Mouse (Mus musculus) C2C12 (cell line): ENCODE data around the gene Foxp1.

ENCODE experiments used
- CEBPB ChIP-seq: IDR thresholded peaks from one replicate; pipeline ENCODE4 v1.6.1; 2011; ENCODE audit warnings: low read depth, mild to moderate bottlenecking, control low read depth, moderate library complexity
- CTCF ChIP-seq: IDR thresholded peaks from one replicate; pipeline ENCODE4 v1.5.1; 2011; ENCODE audit not compliant: control insufficient read depth, insufficient read depth, insufficient read length
- FOSL1 ChIP-seq: IDR thresholded peaks from one replicate; pipeline ENCODE4 v1.8.0; 2011; ENCODE audit warnings: mild to moderate bottlenecking, low read length; ENCODE audit not compliant: poor library complexity, insufficient read depth, severe bottlenecking
- MYOD1 ChIP-seq: IDR thresholded peaks from one replicate; pipeline ENCODE4 v1.6.1; 2011; ENCODE audit warnings: low read depth; ENCODE audit not compliant: control insufficient read depth, insufficient read length
- MYOG ChIP-seq: IDR thresholded peaks from one replicate; pipeline ENCODE4 v1.6.1; 2011; ENCODE audit not compliant: control insufficient read depth, insufficient read length; ENCODE audit errors: extremely low read depth
- USF1 ChIP-seq: IDR thresholded peaks from one replicate; pipeline ENCODE4 v1.6.1; 2011; ENCODE audit warnings: low read depth, mild to moderate bottlenecking, control low read depth, moderate library complexity

GRCm38 (mm10) chr6:99336191-99336590, 186.3 kb downstream of the Foxp1 start:
- no peak for TF ChIP-seq MYOG
- TF ChIP-seq CTCF, result no peak
- TF ChIP-seq FOSL1, result no peak
- TF ChIP-seq CEBPB, result no peak
- no peak for TF ChIP-seq MYOD1
- no peak for TF ChIP-seq USF1
